Mouse (Mus musculus) limb, embryonic 14.5 days (tissue): ENCODE results near the gene Senp7. TPM values are rescaled to one million over a fixed set of nuclear protein-coding genes. Genes with fewer than 3 reads are reported as not detected.

Experiments
- ATAC-seq: fragments of 200-750 bp; cut with Nextera tagmentation; 2 replicates; pipeline ENCODE4 v1.8.0; 2017; ENCODE audit warnings: low read depth, moderate number of reproducible peaks, moderate TSS enrichment; ENCODE audit not compliant: low FRiP score
- DNase-seq: peaks from one replicate; pipeline ENCODE4 v3.0.0-alpha.2; 2015; ENCODE audit warnings: low spot score
- H3K27ac ChIP-seq: fragments of 300-500 bp; sonication (generic); replicated peaks from 2 replicates; pipeline ENCODE4 v1.5.1; 2014; ENCODE audit warnings: low read depth, mild to moderate bottlenecking, low read length, moderate library complexity, mixed read lengths
- H3K27me3 ChIP-seq: fragments of 300-500 bp; sonication (generic); 2 replicates; pipeline ENCODE4 v1.6.1; 2014; ENCODE audit warnings: low read length, mixed read lengths; ENCODE audit not compliant: control insufficient read depth, insufficient read depth
- H3K36me3 ChIP-seq: fragments of 300-500 bp; sonication (generic); 2 replicates; pipeline ENCODE4 v1.6.1; 2014; ENCODE audit warnings: mild to moderate bottlenecking, low read length, moderate library complexity, mixed read lengths; ENCODE audit not compliant: control insufficient read depth, insufficient read depth
- H3K4me1 ChIP-seq: fragments of 300-500 bp; sonication (generic); 2 replicates; pipeline ENCODE4 v1.6.1; 2014; ENCODE audit warnings: antibody characterized with exemption, low read length, mixed read lengths; ENCODE audit not compliant: control insufficient read depth, insufficient read depth
- H3K4me2 ChIP-seq: fragments of 300-500 bp; sonication (generic); replicated peaks from 2 replicates; pipeline ENCODE4 v1.6.1; 2014; ENCODE audit warnings: low read depth, mild to moderate bottlenecking, low read length, moderate library complexity; ENCODE audit not compliant: severe bottlenecking
- H3K4me3 ChIP-seq: fragments of 300-500 bp; sonication (generic); replicated peaks from 2 replicates; pipeline ENCODE4 v1.5.1; 2014; ENCODE audit warnings: low read length
- H3K9ac ChIP-seq: fragments of 300-500 bp; sonication (generic); 2 replicates; pipeline ENCODE4 v1.6.1; 2014; ENCODE audit warnings: mild to moderate bottlenecking, low read depth, low read length, moderate library complexity; ENCODE audit not compliant: severe bottlenecking
- H3K9me3 ChIP-seq: fragments of 300-500 bp; sonication (generic); 2 replicates; pipeline ENCODE4 v1.6.1; 2016; ENCODE audit warnings: low read length; ENCODE audit not compliant: control insufficient read depth
- POLR2A ChIP-seq: fragments of 200-500 bp; IDR thresholded peaks from 2 replicates; pipeline ENCODE4 v1.8.0; 2012; ENCODE audit warnings: inconsistent platforms, mild to moderate bottlenecking, moderate library complexity, borderline replicate concordance; ENCODE audit not compliant: insufficient read depth, insufficient read length; ENCODE audit errors: extremely low read depth
- WGBS: fragments of 180-500 bp; shearing (Covaris S2); extraction: QIAGEN DNeasy Blood & Tissue Kit; methylation state at CpG from one replicate; pipeline ENCODE4 v1.1.7; 2014; 5-methylcytosine and 5-hydroxymethylcytosine counted together
- polyA plus RNA-seq, 2 experiments: library from polyadenylated mRNA; depleted of rRNA in 1 of 2; stranded (reverse) in 1 of 2; unstranded in 1 of 2; fragments of >200 nt; fragmentation: Nextera tagmentation in 1 of 2; extraction: Ambion mirVana in 1 of 2; gene quantifications; 2 replicates each; pipeline versions ENCODE4 v1.2.1 to v1.2.3; 2012 to 2014

The Senp7 gene
- polyA plus RNA-seq, 2 experiments, result 25.3 to 34.5 TPM

- no peaks in the 10 kb centered on the region for H3K9me3 ChIP-seq
- TF ChIP-seq POLR2A, result no peak
- no peak overlapping the region for H3K4me2 ChIP-seq
- H3K4me3 ChIP-seq, result no peak overlapping the region
- H3K9ac ChIP-seq, result no peak overlapping the region
- no peak for ATAC-seq
- no peak for DNase-seq
- 0 out of 2 replicates have a peak, but pooled peaks cover 13% of the 10 kb centered on the region for H3K36me3 ChIP-seq
- no peaks in the 10 kb centered on the region for H3K4me1 ChIP-seq
- H3K27ac ChIP-seq, result no peak overlapping the region
- no peaks in the 10 kb centered on the region for H3K27me3 ChIP-seq
- WGBS, result 84% methylated on average over 3 of the region's 3 CpGs
Measured at GRCm38 (mm10) chr16:56139921-56140320, 91.8 kb downstream of the Senp7 start.

- H3K4me3 ChIP-seq, result no peak overlapping the region
- ATAC-seq, result no peak
- no peaks in the 10 kb centered on the region for H3K4me1 ChIP-seq
- no peaks in the 10 kb centered on the region for H3K27me3 ChIP-seq
- no peak for TF ChIP-seq POLR2A
- no peak overlapping the region for H3K27ac ChIP-seq
- WGBS, result 96% methylated on average over 17 of the region's 17 CpGs
- no peak for DNase-seq
- no peak overlapping the region for H3K9ac ChIP-seq
- 0 out of 2 replicates have a peak, but pooled peaks cover 6% of the 10 kb centered on the region for H3K36me3 ChIP-seq
- H3K4me2 ChIP-seq, result no peak overlapping the region
- H3K9me3 ChIP-seq, result no peaks in the 10 kb centered on the region
Measured at GRCm38 (mm10) chr16:56144876-56145555, 96.9 kb downstream of the Senp7 start.

GRCm38 (mm10) chr16:56147679-56148078 lies 99.5 kb downstream of the Senp7 start:
- H3K4me1 ChIP-seq, result no peaks in the 10 kb centered on the region
- H3K4me3 ChIP-seq, result no peak overlapping the region
- no peak overlapping the region for H3K9ac ChIP-seq
- H3K4me2 ChIP-seq, result no peak overlapping the region
- H3K27me3 ChIP-seq, result no peaks in the 10 kb centered on the region
- 0 out of 2 replicates have a peak, but pooled peaks cover 3% of the 10 kb centered on the region for H3K36me3 ChIP-seq
- H3K27ac ChIP-seq, result no peak overlapping the region
- 31% methylated on average over 2 of the region's 2 CpGs for WGBS
- no peaks in the 10 kb centered on the region for H3K9me3 ChIP-seq
- TF ChIP-seq POLR2A, result no peak
- DNase-seq (no peak), ATAC-seq (no peak)

- H3K4me3 ChIP-seq, result no peak overlapping the region
- no peak for TF ChIP-seq POLR2A
- no peak overlapping the region for H3K9ac ChIP-seq
- H3K4me2 ChIP-seq, result no peak overlapping the region
- peaks cover 11% of the 10 kb centered on the region for H3K36me3 ChIP-seq
- H3K4me1 ChIP-seq, result no peaks in the 10 kb centered on the region
- DNase-seq, result no peak
- no peaks in the 10 kb centered on the region for H3K9me3 ChIP-seq
- no peaks in the 10 kb centered on the region for H3K27me3 ChIP-seq
- no peak overlapping the region for H3K27ac ChIP-seq
- ATAC-seq, result no peak
- 87% methylated on average over 7 of the region's 7 CpGs for WGBS
Measured at GRCm38 (mm10) chr16:56163466-56163865, 115.3 kb downstream of the Senp7 start.

- Histone ChIP-seq H3K4me1 (no peaks in the 10 kb centered on the region), H3K27ac (no peak overlapping the region), H3K9me3 (no peaks in the 10 kb centered on the region), H3K36me3 (peaks cover 37% of the 10 kb centered on the region), H3K27me3 (no peaks in the 10 kb centered on the region), H3K4me2 (no peak overlapping the region), H3K4me3 (no peak overlapping the region), H3K9ac (no peak overlapping the region)
- TF ChIP-seq POLR2A, result no peak
- no peak for DNase-seq
- ATAC-seq, result no peak
Measured at GRCm38 (mm10) chr16:56170247-56170646, 122.1 kb downstream of the Senp7 start.
